Mouse (Mus musculus): ENCODE measurements around the gene Pld4. TPM values are rescaled to one million over a fixed set of nuclear protein-coding genes. Genes with fewer than 3 reads are reported as not detected.

Pld4 gene
- polyA plus RNA-seq, 1 experiment from 2014 or later: 13.0 TPM

DNA sequence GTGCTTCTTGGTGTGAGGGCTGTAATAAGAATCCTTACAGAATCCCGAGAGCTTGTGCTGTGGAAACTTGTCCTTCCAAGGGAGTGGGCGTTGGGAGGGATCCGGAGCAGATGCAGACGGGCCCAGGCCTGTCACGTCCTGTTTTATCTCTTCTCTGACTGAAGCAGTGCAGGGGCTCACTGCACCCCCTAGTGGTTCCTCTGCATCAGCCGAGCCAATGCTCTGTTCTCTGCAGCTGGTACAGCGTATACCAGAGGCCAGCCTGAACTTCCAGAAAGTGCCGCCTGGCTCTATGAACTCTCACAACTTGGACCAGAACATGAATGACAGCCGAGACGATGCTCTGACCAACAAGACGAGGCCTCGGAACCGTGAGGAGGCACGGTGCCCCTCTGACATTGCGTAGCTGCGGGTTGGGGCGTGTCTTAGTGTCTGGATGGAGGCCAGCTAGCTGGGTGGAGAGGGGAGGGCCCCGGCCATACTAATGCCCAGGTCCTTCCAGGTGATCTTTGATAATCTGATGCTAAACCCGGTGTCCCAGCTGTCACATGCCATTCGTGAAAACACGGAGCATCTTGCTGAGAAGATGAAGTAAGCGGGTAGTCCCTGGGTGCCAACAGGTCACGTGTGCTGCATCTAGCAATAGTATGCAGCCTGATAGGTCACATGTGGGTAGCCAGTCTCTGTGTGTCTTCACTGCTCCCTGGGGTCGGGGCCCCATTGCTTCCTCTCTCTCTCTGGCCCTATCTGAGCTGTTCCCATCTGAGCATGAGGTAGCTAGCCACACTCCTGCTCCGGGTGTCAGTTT lies 17.1 kb upstream of the Pld4 start:
- H3K27ac ChIP-seq (ENCODE audit: low read depth): no peak overlapping the region
- H3K9me3 ChIP-seq (ENCODE audit: control insufficient read depth, low read length): no peaks in the 10 kb centered on the region
- peak; percentile 85 for DNase-seq (ENCODE audit: low spot score)
- WGBS: 52% methylated on average over 25 of the region's 25 CpGs
- ATAC-seq (replicated peaks; ENCODE audit: low FRiP score, low TSS enrichment, low read depth): peak; percentile 79
- H3K36me3 ChIP-seq (ENCODE audit: control insufficient read depth, insufficient read depth, low read length): peaks cover 29% of the 10 kb centered on the region
- no peak overlapping the region for H3K4me2 ChIP-seq (ENCODE audit: low read length)
- H3K4me3 ChIP-seq (ENCODE audit: low read depth, low read length): no peak overlapping the region
- H3K9ac ChIP-seq (ENCODE audit: low read length): no peak overlapping the region
- H3K4me1 ChIP-seq (replicated peaks; ENCODE audit: control insufficient read depth, insufficient read depth, low read length): peaks cover 7% of the 10 kb centered on the region; the same call in 1 of the 2 replicates
- H3K27me3 ChIP-seq (replicated peaks; ENCODE audit: control insufficient read depth, insufficient read depth, low read length): no peaks in the 10 kb centered on the region

DNA sequence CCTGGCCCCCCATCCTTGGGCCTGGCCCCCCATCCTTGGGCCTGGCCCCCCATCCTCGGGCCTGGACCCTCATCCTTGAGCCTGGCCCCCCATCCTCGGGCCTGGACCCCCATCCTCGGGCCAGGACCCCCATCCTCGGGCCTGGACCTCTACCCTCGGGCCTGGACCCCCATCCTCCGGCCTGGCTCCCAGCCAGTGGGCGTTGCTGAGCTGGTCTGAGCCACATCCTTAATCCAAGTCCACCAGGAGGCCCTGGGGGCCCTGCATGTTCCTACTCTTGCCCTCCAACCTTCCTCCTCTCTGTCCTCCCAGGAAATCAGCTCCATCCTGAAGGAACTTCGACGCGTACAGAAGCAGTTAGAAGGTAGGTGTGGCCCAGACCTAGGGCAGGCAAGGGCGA lies 16.2 kb upstream of the Pld4 start:
- H3K27me3 ChIP-seq (replicated peaks; ENCODE audit: control insufficient read depth, insufficient read depth, low read length): no peaks in the 10 kb centered on the region
- no peak overlapping the region for H3K4me2 ChIP-seq (ENCODE audit: low read length)
- WGBS: 88% methylated on average over 11 of the region's 11 CpGs
- no peaks in the 10 kb centered on the region for H3K9me3 ChIP-seq (ENCODE audit: control insufficient read depth, low read length)
- H3K4me1 ChIP-seq (replicated peaks; ENCODE audit: control insufficient read depth, insufficient read depth, low read length): peaks cover 7% of the 10 kb centered on the region; the same call in 1 of the 2 replicates
- no peak overlapping the region for H3K4me3 ChIP-seq (ENCODE audit: low read depth, low read length)
- peaks cover 21% of the 10 kb centered on the region for H3K36me3 ChIP-seq (ENCODE audit: control insufficient read depth, insufficient read depth, low read length)
- DNase-seq (ENCODE audit: low spot score) (no peak), ATAC-seq (replicated peaks; ENCODE audit: low FRiP score, low TSS enrichment, low read depth) (no peak)
- H3K9ac ChIP-seq (ENCODE audit: low read length): no peak overlapping the region
- H3K27ac ChIP-seq (ENCODE audit: low read depth): no peak overlapping the region

DNA sequence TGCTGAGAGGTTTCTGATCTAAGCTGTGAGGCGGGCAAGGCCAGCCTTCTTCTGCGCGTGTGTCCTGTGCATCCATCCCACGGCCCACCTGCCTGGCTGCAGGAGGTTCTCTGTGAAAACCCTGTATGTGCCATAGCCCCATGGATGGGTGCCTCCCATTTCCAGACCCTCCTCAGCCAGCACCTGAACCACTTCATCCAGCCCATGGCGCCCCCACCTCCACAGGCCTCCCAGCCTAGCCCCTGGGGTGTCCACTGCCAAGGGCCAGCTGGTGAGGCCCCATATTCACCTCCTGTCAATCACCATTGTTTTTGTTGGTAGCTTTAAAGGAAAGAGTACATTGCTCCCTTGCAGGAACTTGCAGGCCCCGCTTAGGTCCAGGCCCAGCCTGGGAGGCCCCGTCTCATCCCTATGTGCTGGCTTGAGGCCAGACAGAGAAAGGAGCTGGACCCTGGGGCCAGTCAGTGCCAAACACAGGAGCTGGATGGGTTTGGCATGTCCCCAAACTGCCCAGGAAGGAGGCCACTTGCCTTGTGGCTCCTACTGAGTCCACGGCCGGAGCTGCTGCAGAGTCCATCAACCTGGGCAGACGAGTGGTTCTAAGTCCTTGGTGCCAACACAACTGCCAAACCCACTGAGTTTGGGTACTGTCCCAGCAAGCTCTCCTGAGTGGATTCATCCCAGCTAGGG lies 15.4 kb upstream of the Pld4 start:
- ATAC-seq (replicated peaks; ENCODE audit: low FRiP score, low TSS enrichment, low read depth) (no peak), DNase-seq (ENCODE audit: low spot score) (no peak)
- Histone ChIP-seq H3K4me1 (replicated peaks; ENCODE audit: control insufficient read depth, insufficient read depth, low read length) (peaks cover 7% of the 10 kb centered on the region; the same call in 1 of the 2 replicates), H3K9me3 (ENCODE audit: control insufficient read depth, low read length) (no peaks in the 10 kb centered on the region), H3K27ac (ENCODE audit: low read depth) (no peak overlapping the region), H3K27me3 (replicated peaks; ENCODE audit: control insufficient read depth, insufficient read depth, low read length) (no peaks in the 10 kb centered on the region), H3K4me2 (ENCODE audit: low read length) (no peak overlapping the region), H3K4me3 (ENCODE audit: low read depth, low read length) (no peak overlapping the region), H3K9ac (ENCODE audit: low read length) (no peak overlapping the region), H3K36me3 (ENCODE audit: control insufficient read depth, insufficient read depth, low read length) (peaks cover 16% of the 10 kb centered on the region; the same call in 1 of the 2 replicates)
- 85% methylated on average over 10 of the region's 10 CpGs for WGBS

DNA sequence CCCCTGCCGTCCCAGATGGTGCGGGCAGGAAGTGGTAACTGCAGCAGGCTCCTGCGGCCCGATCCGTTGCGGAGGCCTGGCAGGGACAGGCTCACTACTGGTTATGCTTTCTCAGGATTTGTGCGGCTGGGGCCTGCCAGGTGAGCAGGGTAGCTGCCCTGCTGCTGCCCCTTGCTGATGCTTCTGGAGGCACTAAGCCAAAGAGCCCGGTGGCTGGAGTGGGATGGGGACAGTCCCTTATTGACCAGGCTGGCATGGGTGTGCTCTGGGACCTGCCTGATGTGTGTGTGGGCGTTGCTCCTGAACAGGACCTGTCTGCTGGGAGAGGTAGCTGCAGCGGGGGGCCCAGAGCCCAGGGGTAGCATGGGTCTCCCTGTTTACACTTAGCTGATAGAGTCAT lies 14.7 kb upstream of the Pld4 start:
- DNase-seq (ENCODE audit: low spot score) (no peak), ATAC-seq (replicated peaks; ENCODE audit: low FRiP score, low TSS enrichment, low read depth) (no peak)
- WGBS: 81% methylated on average over 10 of the region's 10 CpGs
- H3K9ac ChIP-seq (ENCODE audit: low read length): no peak overlapping the region
- H3K4me2 ChIP-seq (ENCODE audit: low read length): no peak overlapping the region
- no peak overlapping the region for H3K27ac ChIP-seq (ENCODE audit: low read depth)
- no peaks in the 10 kb centered on the region for H3K9me3 ChIP-seq (ENCODE audit: control insufficient read depth, low read length)
- peaks cover 11% of the 10 kb centered on the region; the same call in 1 of the 2 replicates for H3K36me3 ChIP-seq (ENCODE audit: control insufficient read depth, insufficient read depth, low read length)
- no peaks in the 10 kb centered on the region for H3K27me3 ChIP-seq (replicated peaks; ENCODE audit: control insufficient read depth, insufficient read depth, low read length)
- peaks cover 7% of the 10 kb centered on the region; the same call in 1 of the 2 replicates for H3K4me1 ChIP-seq (replicated peaks; ENCODE audit: control insufficient read depth, insufficient read depth, low read length)
- no peak overlapping the region for H3K4me3 ChIP-seq (ENCODE audit: low read depth, low read length)

DNA sequence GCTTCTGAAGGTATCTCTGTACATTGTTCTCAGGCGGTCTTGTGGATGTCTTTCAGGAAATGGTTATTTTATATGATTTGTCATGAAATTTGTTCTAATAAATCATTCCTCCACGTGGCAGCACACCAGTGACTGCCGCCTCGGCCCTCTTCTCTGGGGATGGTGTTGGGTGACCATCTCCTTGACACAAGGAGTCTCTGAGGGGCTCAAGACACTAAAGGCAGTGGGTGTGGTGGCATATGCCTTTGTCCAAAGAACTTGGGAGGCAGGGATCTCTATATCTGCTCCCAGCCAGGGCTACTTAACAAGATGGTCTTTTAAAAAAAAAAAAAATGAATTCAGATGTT lies 14.0 kb upstream of the Pld4 start:
- WGBS: 75% methylated on average over 4 of the region's 4 CpGs
- ATAC-seq (replicated peaks; ENCODE audit: low FRiP score, low TSS enrichment, low read depth): no peak

DNA sequence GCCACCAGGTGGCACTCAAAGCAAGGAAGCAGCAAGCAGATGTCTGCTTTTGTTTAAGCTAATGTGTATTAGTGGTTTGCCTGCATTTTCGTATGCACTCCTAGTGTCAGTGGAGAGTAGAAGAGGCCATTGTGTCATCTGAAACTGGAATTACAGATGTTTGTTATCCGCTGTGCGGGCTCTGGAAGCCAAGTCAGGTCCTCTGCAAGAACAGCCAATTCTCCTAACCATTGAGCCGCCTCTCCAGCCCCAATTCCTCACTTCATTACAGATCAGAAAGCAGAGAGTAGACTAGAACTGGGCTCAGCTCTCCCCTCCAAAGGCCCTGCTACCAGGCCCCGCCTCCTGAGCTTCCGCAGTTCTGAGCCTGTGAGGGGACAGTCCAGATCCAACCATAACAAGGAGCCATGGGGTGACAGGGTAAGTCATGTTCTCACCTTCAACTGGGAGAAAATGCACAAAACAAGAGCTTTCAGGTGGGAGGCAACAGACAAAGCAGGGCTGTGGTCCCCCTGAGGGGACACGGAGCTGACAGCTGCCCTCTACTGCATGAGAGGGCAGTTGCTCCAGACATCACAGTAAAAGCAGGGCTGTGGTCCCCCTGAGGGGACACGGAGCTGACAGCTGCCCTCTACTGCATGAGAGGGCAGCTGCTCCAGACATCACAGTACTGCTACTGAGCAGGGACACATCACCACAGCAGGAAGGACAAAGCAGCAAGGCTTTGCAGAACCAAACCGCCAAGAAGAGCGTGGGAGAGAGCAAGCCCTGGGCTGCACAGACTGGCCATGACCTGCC lies 13.4 kb upstream of the Pld4 start:
- no peak overlapping the region for H3K4me2 ChIP-seq (ENCODE audit: low read length)
- H3K4me3 ChIP-seq (ENCODE audit: low read depth, low read length): no peak overlapping the region
- ATAC-seq (replicated peaks; ENCODE audit: low FRiP score, low TSS enrichment, low read depth) (peak; percentile 25; the same call in 1 of the 2 replicates), DNase-seq (ENCODE audit: low spot score) (no peak)
- WGBS: 26% methylated on average over 10 of the region's 10 CpGs
- H3K27ac ChIP-seq (ENCODE audit: low read depth): peak overlapping the region; percentile 24
- H3K27me3 ChIP-seq (replicated peaks; ENCODE audit: control insufficient read depth, insufficient read depth, low read length): no peaks in the 10 kb centered on the region
- peaks cover 7% of the 10 kb centered on the region; the same call in 1 of the 2 replicates for H3K4me1 ChIP-seq (replicated peaks; ENCODE audit: control insufficient read depth, insufficient read depth, low read length)
- H3K9ac ChIP-seq (ENCODE audit: low read length): no peak overlapping the region
- no peaks in the 10 kb centered on the region for H3K9me3 ChIP-seq (ENCODE audit: control insufficient read depth, low read length)
- peaks cover 9% of the 10 kb centered on the region; the same call in 1 of the 2 replicates for H3K36me3 ChIP-seq (ENCODE audit: control insufficient read depth, insufficient read depth, low read length)

More for the DNA sequence above, 14.0 kb upstream of the Pld4 start:
- no peaks in the 10 kb centered on the region for H3K9me3 ChIP-seq (ENCODE audit: control insufficient read depth, low read length)
- no peak overlapping the region for H3K4me2 ChIP-seq (ENCODE audit: low read length)
- H3K27ac ChIP-seq (ENCODE audit: low read depth): no peak overlapping the region
- H3K27me3 ChIP-seq (replicated peaks; ENCODE audit: control insufficient read depth, insufficient read depth, low read length): no peaks in the 10 kb centered on the region
- no peak overlapping the region for H3K4me3 ChIP-seq (ENCODE audit: low read depth, low read length)
- no peak overlapping the region for H3K9ac ChIP-seq (ENCODE audit: low read length)
- peaks cover 9% of the 10 kb centered on the region; the same call in 1 of the 2 replicates for H3K36me3 ChIP-seq (ENCODE audit: control insufficient read depth, insufficient read depth, low read length)
- peak; percentile 66 for DNase-seq (ENCODE audit: low spot score)
- H3K4me1 ChIP-seq (replicated peaks; ENCODE audit: control insufficient read depth, insufficient read depth, low read length): peaks cover 7% of the 10 kb centered on the region; the same call in 1 of the 2 replicates

DNA sequence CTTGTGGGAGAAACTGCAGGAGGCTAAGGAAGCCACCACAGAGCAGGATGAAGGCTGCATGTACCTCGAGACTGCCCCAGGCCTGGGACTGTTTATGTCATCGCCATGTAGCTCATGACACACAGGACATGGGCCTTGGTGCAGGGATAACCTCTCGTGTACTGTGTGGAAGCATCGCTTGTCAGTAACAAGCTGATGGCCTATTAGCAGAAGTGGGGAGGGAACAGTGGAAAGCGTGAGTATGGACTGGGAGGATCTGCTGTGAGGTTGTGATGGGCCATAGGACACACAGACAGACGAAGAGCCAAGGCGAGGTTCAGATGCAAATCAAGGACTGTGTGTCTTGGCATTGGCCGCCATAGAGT lies 12.9 kb upstream of the Pld4 start:
- Histone ChIP-seq H3K4me1 (replicated peaks; ENCODE audit: control insufficient read depth, insufficient read depth, low read length) (peaks cover 7% of the 10 kb centered on the region; the same call in 1 of the 2 replicates), H3K9ac (ENCODE audit: low read length) (no peak overlapping the region), H3K4me3 (ENCODE audit: low read depth, low read length) (no peak overlapping the region), H3K27ac (ENCODE audit: low read depth) (no peak overlapping the region), H3K9me3 (ENCODE audit: control insufficient read depth, low read length) (no peaks in the 10 kb centered on the region), H3K4me2 (ENCODE audit: low read length) (no peak overlapping the region), H3K36me3 (ENCODE audit: control insufficient read depth, insufficient read depth, low read length) (peaks cover 9% of the 10 kb centered on the region; the same call in 1 of the 2 replicates), H3K27me3 (replicated peaks; ENCODE audit: control insufficient read depth, insufficient read depth, low read length) (no peaks in the 10 kb centered on the region)
- DNase-seq (ENCODE audit: low spot score) (no peak), ATAC-seq (replicated peaks; ENCODE audit: low FRiP score, low TSS enrichment, low read depth) (no peak)
- WGBS: 76% methylated on average over 8 of the region's 8 CpGs

DNA sequence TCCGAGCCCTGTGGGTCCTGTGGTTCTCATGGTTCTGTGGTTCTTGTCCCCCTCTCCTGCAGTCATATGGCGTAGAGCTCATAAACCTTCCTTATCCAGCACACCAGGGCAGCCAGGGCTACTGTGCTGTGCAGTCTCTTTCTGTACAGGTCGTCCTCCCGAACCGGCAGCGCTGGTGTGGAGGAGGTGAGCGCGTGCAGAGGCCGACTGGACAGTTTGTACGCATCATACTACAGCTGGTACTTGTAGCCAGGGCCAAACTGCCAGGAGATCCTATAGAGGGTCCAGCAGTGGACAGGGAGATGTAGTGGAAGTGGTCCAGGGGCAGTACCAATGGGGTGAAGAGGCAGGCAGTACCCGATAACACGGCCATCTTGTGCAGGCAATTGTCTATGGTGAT lies 9.5 kb upstream of the Pld4 start:
- H3K27ac ChIP-seq (ENCODE audit: low read depth): no peak overlapping the region
- ATAC-seq (replicated peaks; ENCODE audit: low FRiP score, low TSS enrichment, low read depth) (no peak), DNase-seq (ENCODE audit: low spot score) (no peak)
- no peak overlapping the region for H3K4me2 ChIP-seq (ENCODE audit: low read length)
- peaks cover 5% of the 10 kb centered on the region; the same call in 1 of the 2 replicates for H3K4me1 ChIP-seq (replicated peaks; ENCODE audit: control insufficient read depth, insufficient read depth, low read length)
- 88% methylated on average over 12 of the region's 12 CpGs for WGBS
- no peak overlapping the region for H3K4me3 ChIP-seq (ENCODE audit: low read depth, low read length)
- no peaks in the 10 kb centered on the region for H3K36me3 ChIP-seq (ENCODE audit: control insufficient read depth, insufficient read depth, low read length)
- no peak overlapping the region for H3K9ac ChIP-seq (ENCODE audit: low read length)
- no peaks in the 10 kb centered on the region for H3K9me3 ChIP-seq (ENCODE audit: control insufficient read depth, low read length)
- H3K27me3 ChIP-seq (replicated peaks; ENCODE audit: control insufficient read depth, insufficient read depth, low read length): no peaks in the 10 kb centered on the region

Data from intestine, embryonic 14.5 days (tissue).